Mouse (Mus musculus): ENCODE measurements around the gene Abtb2.

DNA sequence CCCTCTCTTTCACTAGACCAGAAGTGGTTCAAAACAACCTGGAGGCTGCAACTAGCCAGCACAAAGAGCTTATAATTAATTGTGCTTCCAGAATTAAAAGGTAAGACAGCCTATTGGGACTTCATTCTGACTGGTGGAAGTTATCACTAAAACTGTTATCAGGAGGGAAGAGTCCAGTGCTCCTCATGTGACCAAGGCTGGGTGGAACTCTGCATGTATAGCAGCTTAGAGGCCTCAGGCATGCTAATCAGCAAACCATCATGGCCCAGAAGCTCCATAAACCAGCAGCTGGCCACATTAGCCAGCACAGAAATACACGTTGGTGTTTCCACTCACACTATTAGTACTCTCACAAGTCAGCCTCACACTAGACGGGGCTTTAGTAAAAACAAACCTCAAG lies 180.7 kb downstream of the Abtb2 start:
- TF ChIP-seq ZC3H11A (IDR thresholded peaks at IDR 0.05; ENCODE audit: borderline replicate concordance, low read depth, low read length) (no peak), ZNF384 (IDR thresholded peaks at IDR 0.05; ENCODE audit: low read depth, low read length) (no peak), MAFK (IDR thresholded peaks at IDR 0.05; ENCODE audit: insufficient read depth, low read depth, low read length) (no peak), HCFC1 (IDR thresholded peaks at IDR 0.05; ENCODE audit: borderline replicate concordance, insufficient read depth, low read length) (no peak), CHD2 (IDR thresholded peaks at IDR 0.05; ENCODE audit: low read depth, low read length) (no peak)

Measured in ES-E14 (cell line).